Mouse (Mus musculus) mature B cell (primary cell): Measurements from ENCODE around the gene Dnajb3.
"Not testable (repeated sequence)": the region's sequence is repeated elsewhere in the genome, so short reads cannot be mapped to it uniquely, and the experiment has no call there.

Experiments
- in situ Hi-C: fragments of 300-500 bp; cut with MboI; formaldehyde crosslinking; loops from 2 replicates; pipeline ENCODE4 v1.14.3; 2019

The Dnajb3 gene

GRCm38 (mm10) chr1:88231803-88232499 is 26.4 kb upstream of the Dnajb3 start:
- in situ Hi-C loops = no loop called here

DNA sequence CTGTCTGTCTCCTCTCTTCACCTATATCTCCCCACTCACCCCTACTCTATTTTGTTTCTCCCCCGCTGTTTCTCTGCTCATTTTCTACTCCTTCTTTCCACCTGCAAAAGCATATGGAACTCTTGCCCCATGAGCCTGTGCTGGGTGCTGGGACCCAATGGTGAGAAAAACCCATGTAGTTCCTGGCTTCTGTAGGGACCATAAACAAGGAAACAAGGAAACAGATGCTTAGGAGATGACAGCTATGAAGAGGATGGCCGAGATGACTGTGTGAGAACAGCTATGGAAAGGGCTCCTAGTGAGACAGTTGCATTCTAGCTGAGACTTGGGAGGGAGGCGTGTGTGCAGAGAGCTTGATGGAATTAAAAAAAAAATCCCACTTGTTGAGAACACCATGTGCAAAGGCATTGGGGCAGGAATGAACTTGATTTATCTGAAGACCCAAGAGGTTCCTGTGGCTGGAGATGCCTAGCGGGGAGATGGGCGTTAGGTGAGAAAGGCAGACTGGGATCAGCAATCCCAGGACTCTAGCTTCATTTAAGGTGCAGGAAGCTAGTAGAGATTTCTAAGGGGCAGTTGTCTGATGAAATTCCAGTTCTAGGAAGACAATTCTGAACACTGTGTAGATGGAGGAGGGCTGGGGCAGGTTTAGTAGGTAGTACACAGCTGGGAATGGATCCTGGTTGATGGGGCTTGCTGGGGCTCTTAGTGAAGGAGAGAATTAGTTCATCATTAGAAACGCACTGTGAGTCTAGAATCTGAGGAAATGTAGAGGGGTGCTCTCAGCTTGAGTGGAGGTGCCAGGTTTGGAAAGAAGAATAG is 25.6 kb upstream of the Dnajb3 start:
- in situ Hi-C loops = no loop called here

DNA sequence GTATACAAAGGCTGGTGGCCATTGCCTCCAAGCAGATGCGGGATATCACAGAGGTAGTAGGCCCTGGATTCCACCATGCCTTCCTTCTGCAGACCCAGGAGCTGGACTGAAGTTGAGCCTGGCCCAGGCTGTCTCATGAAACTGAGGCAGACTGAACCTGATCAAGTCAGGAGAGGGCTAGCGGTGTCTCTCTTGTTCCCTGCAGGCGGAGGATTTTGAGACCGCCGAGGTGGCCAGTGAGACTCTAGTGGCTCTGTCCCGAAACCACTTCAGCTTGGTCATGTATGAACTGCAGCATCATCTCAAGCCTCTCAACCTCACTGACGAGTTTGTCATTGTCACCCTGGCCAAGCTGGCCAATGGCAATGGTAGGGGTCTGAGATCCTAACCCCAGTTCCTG is 24.8 kb upstream of the Dnajb3 start:
- in situ Hi-C loops = no loop called here

DNA sequence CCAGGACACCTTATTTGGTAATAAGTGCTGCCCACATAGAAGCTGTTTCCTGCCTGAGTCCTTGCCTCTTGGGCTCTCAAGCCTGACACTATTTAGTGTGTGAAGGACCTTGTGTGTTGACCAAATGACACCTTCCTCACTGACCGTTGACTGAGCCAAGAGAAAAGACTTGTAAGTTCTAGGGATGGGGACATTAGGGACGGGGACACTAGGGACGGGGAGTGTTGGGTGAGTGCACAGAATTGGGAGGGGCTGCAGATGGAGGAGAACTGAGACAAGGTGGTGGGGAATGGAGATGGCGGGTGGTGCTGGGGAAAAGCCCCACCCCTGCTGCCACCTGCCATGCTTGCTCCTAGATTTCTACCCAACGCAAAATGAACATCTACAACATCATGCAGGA is 24.4 kb upstream of the Dnajb3 start:
- in situ Hi-C loops = no loop called here

DNA sequence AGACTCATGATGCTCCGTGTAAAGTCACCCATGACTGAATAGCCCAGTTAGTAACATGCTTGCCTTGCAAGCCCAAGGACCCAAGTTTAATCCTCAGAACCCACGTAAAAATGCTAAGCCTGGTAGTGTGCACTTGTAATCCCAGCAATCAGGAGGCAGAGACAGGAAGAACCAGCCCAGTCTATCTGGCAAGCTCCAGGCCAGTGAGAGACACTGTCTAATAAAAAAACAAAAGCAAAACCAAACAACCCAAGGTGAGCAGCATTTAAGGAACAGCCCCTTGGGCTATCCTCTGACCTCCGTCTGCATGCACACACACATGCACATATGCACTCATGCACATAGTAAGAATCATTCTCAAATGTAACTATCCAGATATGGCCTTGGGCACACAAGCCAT is 24.0 kb upstream of the Dnajb3 start:
- in situ Hi-C loops = no loop called here

DNA sequence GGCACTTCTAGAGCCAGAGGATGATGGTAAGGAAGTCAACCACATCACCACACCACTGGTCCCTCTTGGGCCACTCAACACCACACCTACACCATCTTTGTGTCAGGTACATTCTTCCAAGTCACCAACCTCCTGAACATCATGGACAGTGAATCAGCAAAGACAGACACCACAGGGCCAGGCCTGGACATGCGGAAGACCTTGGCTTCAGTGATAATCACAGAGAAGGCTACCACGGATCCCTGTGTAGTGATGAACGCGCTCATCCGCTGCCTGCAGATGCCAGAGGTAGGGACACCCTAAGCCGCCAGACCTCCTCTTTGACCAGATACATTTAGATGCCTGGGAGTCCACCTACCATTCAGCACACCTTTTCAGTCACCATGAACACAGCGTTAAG is 22.5 kb upstream of the Dnajb3 start:
- in situ Hi-C loops = no loop called here

GRCm38 (mm10) chr1:88227482-88227881 is 21.9 kb upstream of the Dnajb3 start:
- in situ Hi-C loops = no loop called here

DNA sequence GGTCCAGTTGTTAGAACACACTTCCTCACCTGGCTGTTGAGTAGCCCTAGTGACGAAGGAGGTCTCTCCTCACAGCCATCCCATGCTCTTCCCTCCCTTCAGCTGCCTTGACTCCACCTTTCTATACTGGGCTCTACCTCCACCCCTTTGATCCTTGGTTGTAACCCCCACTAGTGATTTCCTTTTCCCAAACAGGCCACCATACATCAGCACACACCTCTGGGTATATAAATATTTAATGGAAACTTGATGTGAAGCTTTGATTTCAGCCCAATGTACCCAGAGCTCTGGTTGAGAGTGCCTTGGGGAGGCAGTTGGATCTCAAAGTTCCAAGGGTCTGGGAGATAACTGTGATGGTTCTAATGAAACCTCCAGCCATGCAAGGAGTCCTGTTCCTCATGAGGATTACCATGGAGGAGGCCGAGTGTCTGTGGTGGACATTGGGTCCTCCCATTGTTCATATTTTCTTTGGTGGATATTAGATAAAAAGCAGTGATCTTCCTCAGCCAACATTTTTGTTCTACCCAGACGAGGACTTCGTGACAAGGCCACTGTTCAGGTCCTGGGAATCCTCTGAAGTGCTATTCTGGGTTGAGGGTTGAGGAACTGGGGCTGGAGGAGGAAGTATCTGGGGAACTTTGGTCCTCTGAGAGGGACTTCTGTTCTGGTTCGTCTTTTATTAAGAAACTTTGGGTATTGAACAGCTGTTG is 21.2 kb upstream of the Dnajb3 start, which contains the start of gene Mroh2a:
Mroh2a (plus strand) TSS at position 317 of the 710 bp plus-strand sequence.
- in situ Hi-C loops = no loop called here

GRCm38 (mm10) chr1:88225741-88226140 is 20.2 kb upstream of the Dnajb3 start:
- in situ Hi-C loops = no loop called here

GRCm38 (mm10) chr1:88225301-88225700 is 19.7 kb upstream of the Dnajb3 start:
- in situ Hi-C loops = not testable (repeated sequence)

DNA sequence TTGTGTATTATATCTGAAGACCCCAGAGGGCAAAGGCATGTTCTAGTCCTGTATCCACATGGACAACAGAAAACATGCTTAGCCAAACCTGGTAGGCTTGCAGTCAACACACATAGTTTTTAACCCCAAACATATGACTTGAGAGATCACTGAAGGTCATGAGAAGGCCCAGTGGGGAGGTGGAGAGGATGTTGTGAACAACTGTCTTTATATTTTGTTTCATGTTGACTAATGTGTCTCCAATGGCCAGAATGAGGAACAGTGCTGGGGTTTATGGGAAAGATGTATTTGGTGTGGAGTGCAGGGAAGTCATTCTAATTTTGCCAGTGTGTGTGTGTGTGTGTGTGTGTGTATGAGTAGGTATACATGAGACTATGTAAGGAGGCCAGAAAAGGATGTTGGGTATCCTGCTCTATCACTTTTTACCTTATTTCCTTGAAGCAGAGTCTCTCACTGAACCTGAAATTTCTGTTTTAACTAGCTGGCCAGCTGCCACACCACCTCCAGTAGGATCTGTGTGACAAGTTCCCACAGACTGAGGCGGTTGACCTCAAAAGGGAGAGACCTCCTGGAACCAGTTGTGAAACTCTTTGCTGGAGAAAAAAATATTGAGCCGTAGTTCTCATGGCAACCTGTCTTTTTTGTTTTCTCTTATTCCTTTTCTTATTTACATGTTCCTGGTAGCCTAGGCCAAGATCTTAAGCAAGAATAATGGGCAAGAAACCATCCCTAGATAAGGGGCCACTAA is 18.6 kb upstream of the Dnajb3 start:
- in situ Hi-C loops = no loop called here

- in situ Hi-C loops = no loop called here
These were observed 18.0 kb upstream of the Dnajb3 start for GRCm38 (mm10) chr1:88223591-88223990.

GRCm38 (mm10) chr1:88223011-88223515 is 17.5 kb upstream of the Dnajb3 start:
- in situ Hi-C loops = not testable (repeated sequence)

GRCm38 (mm10) chr1:88222216-88222615 is 16.6 kb upstream of the Dnajb3 start:
- in situ Hi-C loops = no loop called here

DNA sequence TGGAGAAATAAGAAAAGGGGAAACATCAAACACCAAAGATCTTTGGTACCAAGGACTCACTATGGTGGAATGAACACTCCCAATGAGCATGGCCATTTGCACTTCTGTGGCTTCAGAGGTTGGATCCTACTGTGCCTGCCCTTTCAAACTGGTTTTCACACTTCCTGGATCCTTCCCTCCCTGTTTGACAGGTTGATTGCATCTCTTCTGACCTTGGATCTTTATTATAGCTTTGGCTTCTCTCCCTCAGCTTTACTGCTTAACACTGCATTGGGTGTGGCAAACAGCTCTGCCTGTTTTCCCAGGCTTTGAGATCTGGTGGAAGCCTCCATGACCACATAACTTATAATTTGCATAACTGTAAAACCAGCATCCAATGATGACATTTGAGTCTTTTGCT is 14.8 kb upstream of the Dnajb3 start:
- in situ Hi-C loops = no loop called here

DNA sequence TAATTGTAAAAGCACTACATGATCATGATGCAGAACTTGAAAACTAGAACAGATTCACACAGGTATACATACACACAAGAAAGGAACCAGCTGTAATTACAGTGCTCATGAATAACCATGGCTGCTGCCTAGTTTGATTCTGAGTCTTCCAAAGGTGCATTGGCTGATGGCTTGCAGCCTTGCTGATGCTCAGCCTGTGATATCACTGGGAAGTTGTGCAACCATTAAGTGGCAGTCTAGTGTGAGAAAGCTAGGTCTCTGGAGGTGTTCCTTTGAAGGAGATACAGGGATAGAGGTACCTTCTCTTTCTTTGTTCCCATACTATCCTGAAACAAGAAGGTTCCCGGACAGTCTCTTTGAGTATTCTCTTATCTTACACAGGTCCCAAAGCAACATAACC is 13.5 kb upstream of the Dnajb3 start:
- in situ Hi-C loops = no loop called here

GRCm38 (mm10) chr1:88218591-88218990 is 13.0 kb upstream of the Dnajb3 start:
- in situ Hi-C loops = no loop called here

- in situ Hi-C loops = no loop called here
These were observed 12.5 kb upstream of the Dnajb3 start for GRCm38 (mm10) chr1:88218051-88218450.

- in situ Hi-C loops = no loop called here
These were observed 12.0 kb upstream of the Dnajb3 start for GRCm38 (mm10) chr1:88217576-88217975.

- in situ Hi-C loops = no loop called here
These were observed 11.6 kb upstream of the Dnajb3 start for GRCm38 (mm10) chr1:88217144-88217543.

DNA sequence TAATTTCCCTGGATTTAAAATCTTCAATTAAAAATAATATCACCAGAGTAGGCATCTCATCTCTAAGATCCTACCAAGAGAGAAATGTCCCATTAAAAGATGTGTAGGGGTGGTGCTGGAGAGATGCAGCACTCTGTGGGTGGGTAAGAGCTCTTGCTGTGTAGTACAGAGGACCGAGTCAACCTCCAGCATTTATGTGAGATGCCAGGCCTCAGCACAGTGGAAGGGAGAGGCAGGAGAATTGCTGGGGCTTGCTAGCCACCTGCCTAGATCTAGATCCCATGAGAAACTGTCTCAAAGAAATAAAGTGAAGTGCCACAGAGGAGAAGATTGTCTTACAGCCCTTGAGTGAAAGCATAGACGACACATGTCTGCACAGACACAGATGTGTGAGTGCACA is 11.0 kb upstream of the Dnajb3 start:
- in situ Hi-C loops = no loop called here
